Mouse (Mus musculus): Measurements from ENCODE around the gene Gm20388. TPM values are rescaled to one million over a fixed set of nuclear protein-coding genes. Genes with fewer than 3 reads are reported as not detected.

Gm20388 gene
- polyA plus RNA-seq, 1 experiment from 2014 or later: 8.3 TPM

DNA sequence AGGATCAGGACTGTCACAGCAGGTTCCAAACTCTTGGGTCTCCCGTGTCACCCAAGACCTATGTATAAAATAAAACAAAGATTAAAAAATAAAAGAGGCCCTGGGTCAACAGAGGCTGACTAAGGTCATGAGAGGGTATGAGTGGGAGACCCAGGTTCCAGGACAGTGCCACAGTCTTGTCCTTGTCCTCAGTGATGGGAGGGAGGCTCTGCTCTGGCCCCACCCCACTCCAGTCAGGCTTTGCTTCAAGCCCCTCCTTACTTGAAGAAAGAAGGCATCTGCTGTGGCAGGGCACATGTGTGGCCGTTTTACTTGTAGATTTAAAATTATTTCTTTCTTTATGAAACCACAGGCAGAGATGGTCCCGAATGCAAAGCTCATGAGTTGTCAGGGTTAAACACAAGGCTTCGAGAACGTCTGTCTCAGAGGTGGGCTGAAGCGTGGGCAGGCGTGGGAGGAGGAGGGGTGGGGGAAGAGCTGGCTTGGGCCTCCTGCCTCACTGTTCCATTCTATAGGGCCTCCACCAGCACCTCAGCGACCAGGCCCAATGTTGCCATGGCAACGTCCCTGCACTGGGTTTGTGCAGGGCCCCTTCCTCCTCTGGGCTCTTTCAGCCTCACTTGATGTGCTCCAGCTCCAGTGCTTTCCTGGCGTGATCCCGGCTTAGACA, 4188.4 kb downstream of the Gm20388 start:
- H3K4me2 ChIP-seq (ENCODE audit: low read length): peak overlapping the region; percentile 16; the same call in 1 of the 2 replicates
- H3K4me3 ChIP-seq (ENCODE audit: low read depth, low read length): no peak overlapping the region
- peaks cover 11% of the 10 kb centered on the region; the same call in 1 of the 2 replicates for H3K4me1 ChIP-seq (replicated peaks; ENCODE audit: control insufficient read depth, insufficient read depth, low read length)
- H3K27me3 ChIP-seq (replicated peaks; ENCODE audit: control insufficient read depth, insufficient read depth, low read length): no peaks in the 10 kb centered on the region
- 0 out of 2 replicates have a peak overlapping the region, but pooled peaks have one; percentile 17 for H3K9ac ChIP-seq (ENCODE audit: low read length)
- 0 out of 2 replicates have a peak, but pooled peaks cover 3% of the 10 kb centered on the region for H3K9me3 ChIP-seq (ENCODE audit: control insufficient read depth, low read length)
- ATAC-seq (replicated peaks; ENCODE audit: low FRiP score, low TSS enrichment, low read depth) (peak; percentile 91), DNase-seq (ENCODE audit: low spot score) (peak; percentile 75)
- H3K27ac ChIP-seq (ENCODE audit: low read depth): peak overlapping the region; percentile 38; the same call in 1 of the 2 replicates
- 18% methylated on average over 11 of the region's 11 CpGs for WGBS
- no peaks in the 10 kb centered on the region for H3K36me3 ChIP-seq (ENCODE audit: control insufficient read depth, insufficient read depth, low read length)

DNA sequence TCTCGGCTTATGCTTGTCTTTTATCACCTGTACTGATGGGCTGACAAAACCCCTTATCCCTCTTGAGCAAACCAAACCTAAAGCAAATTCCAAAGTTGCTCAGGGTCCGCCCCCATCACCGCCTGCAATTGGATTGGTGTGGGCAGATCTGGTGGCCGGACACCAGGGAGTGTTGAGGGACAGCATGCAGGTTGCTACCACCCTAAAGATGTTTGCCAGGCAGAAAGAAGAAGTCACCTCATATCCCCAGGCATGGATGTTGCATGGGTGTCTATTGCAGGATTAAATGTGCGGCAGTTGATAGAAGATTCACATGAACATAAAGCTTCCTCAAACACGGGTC, 4189.0 kb downstream of the Gm20388 start:
- Histone ChIP-seq H3K9me3 (ENCODE audit: control insufficient read depth, low read length) (0 out of 2 replicates have a peak, but pooled peaks cover 3% of the 10 kb centered on the region), H3K27me3 (replicated peaks; ENCODE audit: control insufficient read depth, insufficient read depth, low read length) (no peaks in the 10 kb centered on the region), H3K4me1 (replicated peaks; ENCODE audit: control insufficient read depth, insufficient read depth, low read length) (peaks cover 11% of the 10 kb centered on the region; the same call in 1 of the 2 replicates), H3K27ac (ENCODE audit: low read depth) (no peak overlapping the region; the same call in 1 of the 2 replicates), H3K4me3 (ENCODE audit: low read depth, low read length) (no peak overlapping the region), H3K9ac (ENCODE audit: low read length) (no peak overlapping the region), H3K4me2 (ENCODE audit: low read length) (no peak overlapping the region), H3K36me3 (ENCODE audit: control insufficient read depth, insufficient read depth, low read length) (no peaks in the 10 kb centered on the region)
- ATAC-seq (replicated peaks; ENCODE audit: low FRiP score, low TSS enrichment, low read depth) (no peak), DNase-seq (ENCODE audit: low spot score) (no peak)
- 59% methylated on average over 6 of the region's 6 CpGs for WGBS

DNA sequence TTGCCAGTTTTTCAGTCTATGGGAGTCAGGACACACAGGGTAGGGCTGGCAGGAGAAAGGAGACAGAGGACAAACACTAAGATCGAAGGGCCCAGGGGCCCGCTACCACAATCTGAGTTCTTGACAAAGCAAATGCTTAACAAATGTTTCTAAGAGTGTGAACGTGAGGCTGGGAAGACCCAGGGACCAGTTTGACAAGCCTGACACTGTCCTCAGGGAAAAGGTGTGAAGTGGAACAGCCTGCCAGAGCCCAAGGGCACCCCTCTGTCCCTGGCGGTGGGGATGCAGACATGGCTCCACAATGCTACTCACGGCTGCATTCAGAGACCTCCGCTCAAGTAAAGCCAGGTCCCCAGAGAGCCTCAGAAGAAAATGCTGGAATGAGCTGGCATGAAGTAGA, 4195.2 kb downstream of the Gm20388 start:
- no peaks in the 10 kb centered on the region for H3K36me3 ChIP-seq (ENCODE audit: control insufficient read depth, insufficient read depth, low read length)
- no peak overlapping the region for H3K4me3 ChIP-seq (ENCODE audit: low read depth, low read length)
- WGBS: 74% methylated on average over 6 of the region's 6 CpGs
- H3K4me2 ChIP-seq (ENCODE audit: low read length): no peak overlapping the region
- no peaks in the 10 kb centered on the region for H3K9me3 ChIP-seq (ENCODE audit: control insufficient read depth, low read length)
- no peak overlapping the region for H3K27ac ChIP-seq (ENCODE audit: low read depth)
- no peak for ATAC-seq (replicated peaks; ENCODE audit: low FRiP score, low TSS enrichment, low read depth)
- H3K27me3 ChIP-seq (replicated peaks; ENCODE audit: control insufficient read depth, insufficient read depth, low read length): no peaks in the 10 kb centered on the region
- H3K9ac ChIP-seq (ENCODE audit: low read length): no peak overlapping the region
- DNase-seq (ENCODE audit: low spot score): no peak
- no peaks in the 10 kb centered on the region for H3K4me1 ChIP-seq (replicated peaks; ENCODE audit: control insufficient read depth, insufficient read depth, low read length)

GRCm38 (mm10) chr8:124106328-124107195, 4195.9 kb downstream of the Gm20388 start:
- WGBS: 80% methylated on average over 7 of the region's 7 CpGs
- Histone ChIP-seq H3K4me3 (ENCODE audit: low read depth, low read length) (no peak overlapping the region), H3K4me2 (ENCODE audit: low read length) (no peak overlapping the region), H3K27me3 (replicated peaks; ENCODE audit: control insufficient read depth, insufficient read depth, low read length) (no peaks in the 10 kb centered on the region), H3K27ac (ENCODE audit: low read depth) (no peak overlapping the region), H3K36me3 (ENCODE audit: control insufficient read depth, insufficient read depth, low read length) (no peaks in the 10 kb centered on the region), H3K4me1 (replicated peaks; ENCODE audit: control insufficient read depth, insufficient read depth, low read length) (no peaks in the 10 kb centered on the region), H3K9me3 (ENCODE audit: control insufficient read depth, low read length) (no peaks in the 10 kb centered on the region), H3K9ac (ENCODE audit: low read length) (no peak overlapping the region)
- ATAC-seq (replicated peaks; ENCODE audit: low FRiP score, low TSS enrichment, low read depth) (no peak), DNase-seq (ENCODE audit: low spot score) (no peak)

DNA sequence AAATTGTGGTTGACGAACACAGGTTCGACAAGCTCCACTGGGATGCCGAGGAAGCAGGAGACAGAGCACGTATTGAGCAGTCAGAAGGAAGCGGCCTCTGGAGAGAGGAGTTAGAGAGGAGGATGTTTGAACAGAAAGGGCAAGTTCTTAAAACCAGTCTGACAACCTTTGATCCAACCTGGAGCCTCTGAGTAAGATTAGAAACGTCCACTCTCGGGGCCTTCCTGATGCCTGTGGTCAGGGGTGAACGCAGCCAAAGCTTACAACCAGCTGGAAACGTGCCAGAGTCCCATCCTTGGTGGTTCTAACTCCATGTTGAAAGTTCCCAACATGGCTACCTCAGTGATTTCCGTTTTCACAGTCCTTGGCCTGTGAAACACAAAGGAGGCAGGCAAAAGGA, 4202.5 kb downstream of the Gm20388 start:
- H3K4me1 ChIP-seq (replicated peaks; ENCODE audit: control insufficient read depth, insufficient read depth, low read length): no peaks in the 10 kb centered on the region
- 67% methylated on average over 10 of the region's 10 CpGs for WGBS
- no peaks in the 10 kb centered on the region for H3K9me3 ChIP-seq (ENCODE audit: control insufficient read depth, low read length)
- no peak overlapping the region for H3K27ac ChIP-seq (ENCODE audit: low read depth)
- H3K9ac ChIP-seq (ENCODE audit: low read length): no peak overlapping the region
- H3K4me2 ChIP-seq (ENCODE audit: low read length): no peak overlapping the region
- H3K27me3 ChIP-seq (replicated peaks; ENCODE audit: control insufficient read depth, insufficient read depth, low read length): no peaks in the 10 kb centered on the region
- H3K36me3 ChIP-seq (ENCODE audit: control insufficient read depth, insufficient read depth, low read length): no peaks in the 10 kb centered on the region
- no peak for ATAC-seq (replicated peaks; ENCODE audit: low FRiP score, low TSS enrichment, low read depth)
- DNase-seq (ENCODE audit: low spot score): no peak
- H3K4me3 ChIP-seq (ENCODE audit: low read depth, low read length): no peak overlapping the region

- no peaks in the 10 kb centered on the region for H3K27me3 ChIP-seq (replicated peaks; ENCODE audit: control insufficient read depth, insufficient read depth, low read length)
- H3K4me1 ChIP-seq (replicated peaks; ENCODE audit: control insufficient read depth, insufficient read depth, low read length): no peaks in the 10 kb centered on the region
- no peak overlapping the region for H3K27ac ChIP-seq (ENCODE audit: low read depth)
- no peak for DNase-seq (ENCODE audit: low spot score)
- no peak overlapping the region for H3K9ac ChIP-seq (ENCODE audit: low read length)
- ATAC-seq (replicated peaks; ENCODE audit: low FRiP score, low TSS enrichment, low read depth): no peak
- no peaks in the 10 kb centered on the region for H3K36me3 ChIP-seq (ENCODE audit: control insufficient read depth, insufficient read depth, low read length)
- H3K4me3 ChIP-seq (ENCODE audit: low read depth, low read length): no peak overlapping the region
- peaks cover 2% of the 10 kb centered on the region for H3K9me3 ChIP-seq (ENCODE audit: control insufficient read depth, low read length)
- no peak overlapping the region for H3K4me2 ChIP-seq (ENCODE audit: low read length)
- 97% methylated on average over 20 of the region's 20 CpGs for WGBS
These were observed 4214.6 kb downstream of the Gm20388 start for GRCm38 (mm10) chr8:124125241-124125640.

GRCm38 (mm10) chr8:124137261-124137660, 4226.6 kb downstream of the Gm20388 start:
- Histone ChIP-seq H3K4me1 (replicated peaks; ENCODE audit: control insufficient read depth, insufficient read depth, low read length) (no peaks in the 10 kb centered on the region), H3K4me3 (ENCODE audit: low read depth, low read length) (no peak overlapping the region), H3K4me2 (ENCODE audit: low read length) (no peak overlapping the region), H3K9ac (ENCODE audit: low read length) (no peak overlapping the region), H3K27me3 (replicated peaks; ENCODE audit: control insufficient read depth, insufficient read depth, low read length) (no peaks in the 10 kb centered on the region), H3K9me3 (ENCODE audit: control insufficient read depth, low read length) (no peaks in the 10 kb centered on the region), H3K27ac (ENCODE audit: low read depth) (no peak overlapping the region), H3K36me3 (ENCODE audit: control insufficient read depth, insufficient read depth, low read length) (no peaks in the 10 kb centered on the region)
- WGBS: 84% methylated on average over 5 of the region's 5 CpGs
- DNase-seq (ENCODE audit: low spot score) (no peak), ATAC-seq (replicated peaks; ENCODE audit: low FRiP score, low TSS enrichment, low read depth) (no peak)

DNA sequence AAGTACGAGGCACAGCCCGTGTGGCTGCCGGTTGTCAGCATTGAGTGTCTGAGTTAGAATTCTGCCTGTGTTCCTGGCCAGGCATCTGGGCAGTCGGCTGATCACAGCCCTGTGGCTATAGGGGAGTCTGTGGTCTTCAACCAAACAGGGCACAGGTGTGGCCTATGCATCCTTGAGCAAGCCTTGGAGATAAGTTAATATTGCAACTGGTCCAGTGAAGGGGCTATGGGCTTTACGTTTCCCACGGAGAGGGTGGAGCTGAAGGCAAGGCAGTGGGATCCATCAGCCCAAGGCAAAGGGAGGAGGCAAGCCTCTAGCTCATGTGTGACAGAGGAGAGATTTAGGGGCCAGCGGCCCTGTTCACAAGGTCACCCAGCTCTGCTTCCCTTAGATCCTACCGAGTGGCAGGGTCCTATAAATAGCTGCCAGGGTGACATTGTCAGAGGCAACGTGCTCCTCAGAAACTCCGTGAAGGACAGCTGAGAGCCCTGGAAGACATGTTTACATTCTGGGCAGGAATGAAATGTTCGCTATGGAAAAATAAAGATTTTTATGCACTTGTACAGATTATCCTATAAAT, 4229.7 kb downstream of the Gm20388 start:
- H3K4me2 ChIP-seq (ENCODE audit: low read length): no peak overlapping the region

More for the DNA sequence above, 4229.7 kb downstream of the Gm20388 start:
- Histone ChIP-seq H3K4me3 (ENCODE audit: low read depth, low read length) (no peak overlapping the region), H3K9me3 (ENCODE audit: control insufficient read depth, low read length) (no peaks in the 10 kb centered on the region), H3K4me1 (replicated peaks; ENCODE audit: control insufficient read depth, insufficient read depth, low read length) (no peaks in the 10 kb centered on the region), H3K36me3 (ENCODE audit: control insufficient read depth, insufficient read depth, low read length) (no peaks in the 10 kb centered on the region), H3K27ac (ENCODE audit: low read depth) (no peak overlapping the region), H3K27me3 (replicated peaks; ENCODE audit: control insufficient read depth, insufficient read depth, low read length) (no peaks in the 10 kb centered on the region), H3K9ac (ENCODE audit: low read length) (no peak overlapping the region)
- ATAC-seq (replicated peaks; ENCODE audit: low FRiP score, low TSS enrichment, low read depth) (no peak), DNase-seq (ENCODE audit: low spot score) (no peak)
- WGBS: 66% methylated on average over 11 of the region's 11 CpGs
